Mouse (Mus musculus) stomach, embryonic 16.5 days (tissue): ENCODE data around the gene Tspan2. TPM values are rescaled to one million over a fixed set of nuclear protein-coding genes. Genes with fewer than 3 reads are reported as not detected.

ENCODE experiments used
- ATAC-seq: fragments of 200-750 bp; cut with Nextera tagmentation; 2 replicates; pipeline ENCODE4 v1.8.0; 2017; ENCODE audit warnings: moderate number of reproducible peaks, moderate TSS enrichment; ENCODE audit not compliant: insufficient read depth, low FRiP score
- H3K27ac ChIP-seq: fragments of 300-500 bp; sonication (generic); 2 replicates; pipeline ENCODE4 v1.5.1; 2014; ENCODE audit warnings: low read length
- H3K27me3 ChIP-seq: fragments of 300-500 bp; sonication (generic); 2 replicates; pipeline ENCODE4 v1.6.1; 2014; ENCODE audit warnings: low read length, control low read depth, mixed read lengths; ENCODE audit not compliant: control insufficient read depth, insufficient read depth
- H3K36me3 ChIP-seq: fragments of 300-500 bp; sonication (generic); 2 replicates; pipeline ENCODE4 v1.6.1; 2014; ENCODE audit warnings: low read length; ENCODE audit not compliant: control insufficient read depth, insufficient read depth
- H3K4me1 ChIP-seq: fragments of 300-500 bp; sonication (generic); 2 replicates; pipeline ENCODE4 v1.6.1; 2014; ENCODE audit warnings: low read length, control low read depth, mixed read lengths; ENCODE audit not compliant: control insufficient read depth, insufficient read depth
- H3K4me2 ChIP-seq: fragments of 300-500 bp; sonication (generic); 2 replicates; pipeline ENCODE4 v1.6.1; 2014; ENCODE audit warnings: low read depth, low read length, mixed read lengths
- H3K4me3 ChIP-seq: fragments of 300-500 bp; sonication (generic); replicated peaks from 2 replicates; pipeline ENCODE4 v1.5.1; 2014; ENCODE audit warnings: mild to moderate bottlenecking, low read length
- H3K9ac ChIP-seq: fragments of 300-500 bp; sonication (generic); 2 replicates; pipeline ENCODE4 v1.6.1; 2014; ENCODE audit warnings: low read length
- H3K9me3 ChIP-seq: fragments of 300-500 bp; sonication (generic); replicated peaks from 2 replicates; pipeline ENCODE4 v1.6.1; 2016; ENCODE audit warnings: low read length, control low read depth; ENCODE audit not compliant: control insufficient read depth
- WGBS: fragments of 180-500 bp; shearing (Covaris S2); extraction: QIAGEN DNeasy Blood & Tissue Kit; methylation state at CpG from one replicate; pipeline ENCODE4 v1.1.7; 2014; 5-methylcytosine and 5-hydroxymethylcytosine counted together
- polyA plus RNA-seq: library from polyadenylated mRNA; unstranded; fragments of >200 nt; fragmentation: Nextera tagmentation; extraction: Ambion mirVana; gene quantifications from 2 replicates; pipeline ENCODE4 v1.2.1, GENCODE M21; 2015

Gene Tspan2
- 26.3 and 29.5 TPM in 2 replicates for polyA plus RNA-seq

DNA sequence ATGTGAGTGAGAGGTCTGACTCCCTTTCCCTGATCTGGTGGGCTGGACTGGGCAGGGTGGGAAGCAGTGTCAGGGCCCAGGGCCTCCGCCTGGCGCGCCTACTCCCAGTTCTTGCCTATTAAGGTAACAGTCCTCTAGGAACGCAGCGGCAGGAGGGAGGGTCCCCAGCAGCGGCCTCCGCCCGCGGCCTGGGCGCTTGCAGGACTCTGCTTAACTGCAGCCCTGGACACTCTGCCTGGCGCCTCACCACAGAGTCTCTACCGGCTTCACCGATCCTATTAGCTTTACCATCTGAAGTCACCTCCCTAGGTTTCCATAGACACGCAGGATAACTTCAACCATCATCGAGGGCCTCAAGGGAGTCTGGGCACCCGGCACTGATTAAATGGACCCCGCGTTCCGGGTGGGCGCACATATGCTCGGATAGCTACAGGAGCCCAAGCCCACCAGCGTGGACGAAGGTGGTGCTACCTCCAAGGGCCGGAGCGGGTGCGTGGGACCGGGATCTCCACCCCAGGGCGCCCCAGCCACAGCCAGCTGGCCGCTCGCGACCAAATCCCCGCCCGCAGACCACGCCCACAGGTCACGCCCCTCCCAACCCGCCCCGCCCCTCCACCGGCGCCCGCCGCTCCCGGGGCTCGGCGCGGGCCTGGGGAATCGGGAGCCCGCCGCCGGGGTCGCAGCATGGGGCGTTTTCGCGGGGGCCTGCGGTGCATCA, at the start of gene Tspan2:
TSS of gene Tspan2 (plus strand) at position 217 of the 718 bp plus-strand sequence.
- peaks cover 22% of the 10 kb centered on the region for H3K4me1 ChIP-seq
- 2% methylated on average over 52 of the region's 54 CpGs for WGBS
- peak within 1 kb of the TSS; percentile 93 for H3K27ac ChIP-seq
- no peaks in the 10 kb centered on the region for H3K36me3 ChIP-seq
- peak within 1 kb of the TSS; percentile 81 for H3K4me3 ChIP-seq
- H3K27me3 ChIP-seq: 0 out of 2 replicates have a peak, but pooled peaks cover 2% of the 10 kb centered on the region
- ATAC-seq: peak; percentile 87
- peak within 1 kb of the TSS; percentile 91 for H3K4me2 ChIP-seq
- peak within 1 kb of the TSS; percentile 87 for H3K9ac ChIP-seq
- no peaks in the 10 kb centered on the region for H3K9me3 ChIP-seq

DNA sequence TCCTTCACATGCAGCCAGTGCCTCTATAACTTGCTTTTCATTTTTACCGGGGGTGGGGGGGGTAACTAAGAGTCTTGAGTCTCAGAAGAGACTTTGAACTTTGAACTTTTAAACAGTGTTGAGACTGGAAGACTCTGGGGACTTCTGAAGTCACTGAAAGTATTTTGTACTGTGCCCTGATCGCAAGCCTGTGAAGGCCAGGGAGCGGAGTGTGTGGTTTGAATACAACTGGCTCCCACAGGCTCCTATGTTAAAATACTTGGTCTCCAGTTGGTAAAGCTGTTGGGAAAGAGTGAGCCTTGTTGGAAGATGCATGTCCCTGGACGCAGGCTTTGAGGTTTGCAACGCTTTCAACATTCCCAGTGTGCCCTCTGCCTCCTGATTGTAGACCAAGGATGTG, 47.5 kb upstream of the Tspan2 start:
- Histone ChIP-seq H3K9ac (no peak overlapping the region), H3K4me1 (peaks cover 15% of the 10 kb centered on the region), H3K27ac (no peak overlapping the region), H3K36me3 (no peaks in the 10 kb centered on the region), H3K9me3 (no peaks in the 10 kb centered on the region), H3K4me2 (no peak overlapping the region), H3K27me3 (no peaks in the 10 kb centered on the region), H3K4me3 (no peak overlapping the region)
- WGBS: 89% methylated on average over 5 of the region's 5 CpGs
- ATAC-seq: no peak

DNA sequence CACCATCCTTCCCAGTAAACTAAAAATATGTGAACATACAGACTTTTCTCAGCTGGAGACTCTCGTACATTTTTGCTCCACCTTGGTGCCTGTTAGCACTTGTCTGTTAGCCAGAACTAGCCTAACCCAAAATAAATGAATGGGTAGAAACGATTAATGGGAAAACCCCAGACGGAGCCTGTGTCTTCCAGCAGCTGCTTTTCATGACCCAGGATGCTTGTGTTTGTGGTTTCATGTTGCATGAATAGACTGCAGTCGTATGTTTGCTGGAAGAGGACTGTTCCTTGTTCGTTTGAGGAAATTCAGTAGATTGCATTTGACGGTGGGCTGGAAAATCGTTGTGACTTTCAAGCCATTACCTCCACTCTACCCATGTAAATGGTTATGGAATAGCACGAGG, 46.5 kb upstream of the Tspan2 start:
- no peaks in the 10 kb centered on the region for H3K36me3 ChIP-seq
- no peaks in the 10 kb centered on the region for H3K9me3 ChIP-seq
- no peaks in the 10 kb centered on the region for H3K27me3 ChIP-seq
- peaks cover 13% of the 10 kb centered on the region for H3K4me1 ChIP-seq
- H3K4me3 ChIP-seq: no peak overlapping the region
- H3K9ac ChIP-seq: no peak overlapping the region
- ATAC-seq: no peak
- WGBS: 44% methylated on average over 8 of the region's 8 CpGs
- no peak overlapping the region for H3K4me2 ChIP-seq
- H3K27ac ChIP-seq: no peak overlapping the region

DNA sequence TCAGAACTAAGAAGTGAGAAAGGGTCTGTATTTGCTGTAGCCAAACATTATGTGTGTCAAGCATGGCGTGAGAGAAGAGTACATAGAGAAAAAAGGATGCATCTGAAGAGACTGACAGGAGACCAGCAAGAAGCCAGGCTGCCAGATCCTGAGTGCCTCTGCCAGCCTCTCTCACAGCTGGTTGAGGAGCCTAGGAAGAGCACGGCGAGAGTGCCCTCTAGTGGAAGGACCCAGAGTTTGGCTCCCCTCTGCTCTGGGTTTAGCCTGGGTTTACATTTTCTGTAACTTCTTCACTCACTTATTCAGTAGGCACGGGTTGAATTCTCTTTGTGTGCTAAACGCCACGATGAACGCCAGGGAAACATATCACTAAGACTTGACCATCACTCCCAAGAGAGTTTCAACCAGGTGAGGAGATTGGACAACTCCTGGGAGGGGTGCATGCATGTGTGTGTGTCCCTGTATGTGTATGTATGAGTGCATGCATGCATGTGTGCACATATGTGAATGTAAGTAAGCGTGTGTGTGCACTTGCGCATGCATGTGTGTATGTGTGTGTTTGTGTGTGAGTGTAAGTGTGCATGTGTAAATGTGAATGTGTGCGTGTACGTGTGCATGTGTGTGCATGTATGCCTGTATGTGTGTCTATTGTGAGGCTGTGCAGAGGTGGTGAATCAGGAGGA, 42.4 kb upstream of the Tspan2 start:
- H3K36me3 ChIP-seq: no peaks in the 10 kb centered on the region
- no peak overlapping the region for H3K27ac ChIP-seq
- no peak overlapping the region for H3K4me2 ChIP-seq
- no peaks in the 10 kb centered on the region for H3K27me3 ChIP-seq
- WGBS: 39% methylated on average over 11 of the region's 11 CpGs
- no peak overlapping the region for H3K4me3 ChIP-seq
- H3K9ac ChIP-seq: no peak overlapping the region
- H3K9me3 ChIP-seq: no peaks in the 10 kb centered on the region
- peaks cover 4% of the 10 kb centered on the region; the same call in 1 of the 2 replicates for H3K4me1 ChIP-seq
- ATAC-seq: peak; percentile 79

DNA sequence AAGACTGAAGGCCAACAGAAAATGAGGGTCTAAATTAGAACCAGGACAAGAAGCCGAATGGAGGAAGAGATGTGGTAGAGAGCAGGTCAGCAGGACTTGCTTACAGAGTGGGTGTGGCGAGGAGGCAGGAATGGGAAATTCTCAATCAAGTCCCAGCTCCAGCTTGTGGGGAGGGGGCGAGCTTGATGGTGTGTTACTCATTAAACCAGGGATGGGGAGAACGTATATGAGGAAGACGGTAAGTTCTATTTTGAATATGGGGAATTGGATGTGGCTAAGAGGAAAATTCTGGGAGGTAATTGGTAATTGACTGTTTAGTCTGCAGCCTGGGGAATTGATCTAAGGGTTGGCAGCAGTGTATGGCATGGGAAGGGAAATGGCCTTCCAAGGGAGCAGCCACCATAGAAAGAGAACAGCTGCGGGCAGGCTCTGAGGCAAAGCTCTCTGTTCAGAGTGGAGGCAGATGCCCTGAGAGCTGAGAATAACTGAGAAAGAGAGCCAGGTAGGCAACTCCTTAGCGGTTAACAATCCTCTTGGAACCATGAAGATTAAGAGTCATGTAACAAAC, 41.5 kb upstream of the Tspan2 start:
- Histone ChIP-seq H3K27ac (no peak overlapping the region), H3K36me3 (no peaks in the 10 kb centered on the region), H3K4me1 (no peaks in the 10 kb centered on the region; the same call in 1 of the 2 replicates), H3K4me3 (no peak overlapping the region), H3K4me2 (no peak overlapping the region), H3K9me3 (no peaks in the 10 kb centered on the region), H3K27me3 (no peaks in the 10 kb centered on the region), H3K9ac (no peak overlapping the region)
- WGBS: 68% methylated on average over 7 of the region's 7 CpGs
- no peak for ATAC-seq

DNA sequence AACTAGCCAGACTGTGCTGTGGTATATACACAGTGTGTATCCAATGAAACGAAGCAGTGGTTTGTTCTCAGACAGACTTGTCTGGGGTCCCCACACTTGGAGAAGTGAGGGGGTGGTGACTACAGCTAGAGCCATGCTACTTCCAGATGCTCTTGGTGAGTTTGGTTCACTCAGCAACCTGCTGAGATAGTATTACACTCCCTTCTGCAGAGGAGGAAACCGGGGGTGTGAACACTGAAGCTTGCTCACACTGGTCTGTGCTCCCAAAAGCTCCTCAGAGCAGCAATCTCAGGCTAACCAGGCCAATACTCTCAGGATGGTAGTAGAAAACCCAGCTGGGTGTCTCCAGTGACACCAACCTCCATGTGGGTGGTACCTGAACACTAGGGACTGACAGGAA, 36.2 kb upstream of the Tspan2 start:
- Histone ChIP-seq H3K4me2 (no peak overlapping the region), H3K4me1 (no peaks in the 10 kb centered on the region), H3K9ac (no peak overlapping the region), H3K36me3 (no peaks in the 10 kb centered on the region), H3K9me3 (no peaks in the 10 kb centered on the region), H3K27me3 (no peaks in the 10 kb centered on the region), H3K27ac (no peak overlapping the region), H3K4me3 (no peak overlapping the region)
- 64% methylated on average over 2 of the region's 2 CpGs for WGBS
- ATAC-seq: no peak

DNA sequence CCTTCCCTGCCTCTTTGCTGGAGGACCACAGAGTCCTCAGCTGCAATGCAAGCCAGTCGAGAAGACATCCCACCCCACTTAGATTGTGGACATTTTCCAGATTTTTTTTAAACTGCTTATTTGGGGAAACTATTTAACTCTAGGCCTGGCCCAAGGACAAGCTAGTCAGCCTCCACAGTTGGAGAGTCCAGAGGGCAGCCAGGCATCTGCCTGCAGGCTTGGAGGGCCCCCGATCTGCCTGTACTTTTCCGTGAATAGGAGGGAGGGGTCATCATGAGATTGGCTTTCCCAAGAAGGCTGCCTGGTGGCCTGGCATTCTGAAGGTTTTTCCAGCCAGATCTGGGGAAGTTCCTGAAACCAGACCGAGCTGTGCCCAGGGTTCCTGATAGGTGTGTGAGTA, 33.0 kb upstream of the Tspan2 start:
- Histone ChIP-seq H3K9me3 (no peaks in the 10 kb centered on the region), H3K36me3 (no peaks in the 10 kb centered on the region), H3K27ac (no peak overlapping the region), H3K27me3 (no peaks in the 10 kb centered on the region), H3K4me2 (no peak overlapping the region), H3K4me3 (no peak overlapping the region), H3K4me1 (no peaks in the 10 kb centered on the region), H3K9ac (no peak overlapping the region)
- peak; percentile 35; the same call in 1 of the 2 replicates for ATAC-seq
- WGBS: 54% methylated on average over 4 of the region's 4 CpGs

DNA sequence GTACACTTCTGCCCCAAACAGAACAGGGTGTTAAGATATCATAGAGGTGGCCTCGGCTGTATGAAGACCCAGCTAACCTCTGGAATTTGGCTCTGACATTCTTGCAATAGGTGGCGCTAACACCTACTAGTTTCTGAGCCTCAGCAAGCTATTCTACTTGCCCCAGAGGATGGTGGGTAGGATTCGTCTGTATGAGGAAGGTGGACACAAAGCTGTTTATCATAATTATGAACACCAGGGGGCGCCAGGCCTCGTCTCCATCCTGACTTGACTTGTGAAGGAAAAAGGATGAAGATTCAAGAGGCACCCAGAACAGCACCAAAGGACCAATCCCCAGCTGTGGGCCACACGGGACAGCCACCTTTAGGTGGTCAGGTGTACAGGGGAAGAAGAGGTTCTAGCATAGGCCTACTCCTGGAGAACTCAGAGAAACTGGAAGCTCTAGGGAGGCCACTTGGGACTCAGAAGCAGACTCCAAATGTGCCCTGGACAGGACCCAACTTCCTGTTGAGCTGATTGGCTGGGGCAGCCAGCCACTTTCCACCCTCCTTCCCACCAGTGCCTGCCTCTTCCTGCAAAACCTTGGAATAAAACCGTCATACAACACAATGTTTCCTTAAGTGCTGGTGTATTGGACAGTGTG, 32.3 kb upstream of the Tspan2 start:
- Histone ChIP-seq H3K9ac (no peak overlapping the region), H3K27me3 (no peaks in the 10 kb centered on the region), H3K9me3 (no peaks in the 10 kb centered on the region), H3K4me1 (no peaks in the 10 kb centered on the region), H3K4me2 (no peak overlapping the region), H3K4me3 (no peak overlapping the region), H3K36me3 (no peaks in the 10 kb centered on the region), H3K27ac (no peak overlapping the region)
- WGBS: 45% methylated on average over 7 of the region's 7 CpGs
- ATAC-seq: no peak

DNA sequence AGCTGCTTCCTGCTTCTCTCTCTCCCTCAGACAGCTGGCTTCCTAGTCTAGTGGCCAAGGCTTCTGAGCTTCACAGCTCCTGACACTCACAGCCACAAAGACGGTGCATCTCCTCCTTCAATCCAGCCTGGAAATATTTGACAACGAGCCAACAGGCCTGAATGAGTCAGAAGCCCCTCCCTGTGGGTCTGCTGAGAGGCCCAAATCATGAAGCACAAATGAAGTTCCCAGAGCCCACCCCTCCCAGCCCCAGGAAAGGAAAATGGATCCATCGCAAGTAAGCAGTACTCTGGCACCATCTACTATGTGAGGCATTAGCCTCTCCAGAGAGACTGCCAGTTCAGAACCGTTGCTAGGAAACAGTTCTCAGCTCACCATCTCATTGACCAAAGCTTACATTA, 30.3 kb upstream of the Tspan2 start:
- no peak for ATAC-seq
- Histone ChIP-seq H3K27ac (no peak overlapping the region), H3K4me1 (no peaks in the 10 kb centered on the region), H3K36me3 (no peaks in the 10 kb centered on the region), H3K9ac (no peak overlapping the region), H3K4me2 (no peak overlapping the region), H3K4me3 (no peak overlapping the region), H3K27me3 (no peaks in the 10 kb centered on the region), H3K9me3 (no peaks in the 10 kb centered on the region)
- 45% methylated on average over 4 of the region's 4 CpGs for WGBS
